Mouse (Mus musculus): ENCODE data around the gene Cchcr1. TPM values are rescaled to one million over a fixed set of nuclear protein-coding genes. Genes with fewer than 3 reads are reported as not detected.
"Not testable (repeated sequence)": the region's sequence is repeated elsewhere in the genome, so short reads cannot be mapped to it uniquely, and the experiment has no call there.

Cchcr1 gene
- 23.3 and 24.0 TPM in 2 replicates for polyA plus RNA-seq (2015; fragmentation: Nextera tagmentation; extraction: Ambion mirVana)

DNA sequence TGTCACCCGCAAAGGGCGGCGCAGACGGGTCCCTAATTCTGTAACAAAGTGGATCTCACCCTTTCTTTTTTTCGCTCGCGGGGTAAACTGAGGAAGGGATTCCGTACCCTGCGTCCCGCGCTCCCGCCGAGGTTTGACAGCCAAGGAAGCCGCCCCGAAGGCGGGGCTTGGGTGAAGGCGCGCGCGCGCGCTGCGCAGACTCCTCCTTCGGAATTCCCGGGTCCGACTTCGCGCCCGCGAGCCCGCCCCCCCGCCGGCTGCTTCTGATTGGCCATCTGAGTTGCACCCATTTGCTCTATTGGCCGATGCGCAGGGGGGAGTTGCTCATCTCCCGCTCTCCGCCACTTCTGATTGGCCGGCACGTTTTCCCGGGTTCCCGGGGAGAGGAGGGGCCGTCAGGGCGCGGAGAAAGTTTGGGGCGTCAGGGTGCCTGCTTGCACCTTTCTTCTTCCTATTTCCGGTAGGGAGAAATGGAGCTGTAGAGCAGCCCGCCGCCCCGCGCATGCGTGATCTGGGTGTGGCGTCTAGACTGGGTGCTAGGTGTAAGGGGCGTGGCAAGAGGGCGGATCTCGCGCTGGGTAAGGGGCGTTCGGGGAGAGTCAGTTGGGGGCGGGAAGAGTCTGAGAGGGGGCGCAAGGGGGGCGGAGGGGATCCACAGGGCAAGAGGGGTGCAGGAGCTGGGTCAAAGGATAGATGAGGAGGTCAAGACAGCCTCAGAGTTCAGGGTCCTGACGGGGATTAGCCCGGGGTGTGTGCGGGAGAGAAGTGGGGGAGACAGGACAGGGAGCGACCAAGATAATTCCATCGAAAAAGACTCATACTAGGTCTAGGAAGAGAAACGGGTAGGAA, at the start of gene Cchcr1, which contains the start of gene Tcf19:
Gene Cchcr1, plus strand, starts transcription at position 449 of the 849 bp plus-strand sequence.
Gene Tcf19, minus strand, starts transcription at position 173 of the 849 bp plus-strand sequence.
- peak; percentile 98 for ATAC-seq (ENCODE audit: low read depth)
- peaks cover 4% of the 10 kb centered on the region for H3K36me3 ChIP-seq (ENCODE audit: control insufficient read depth, insufficient read depth, low read length)
- WGBS, result under 1% methylated on average over 64 of the region's 67 CpGs
- H3K27me3 ChIP-seq (ENCODE audit: control insufficient read depth, insufficient read depth, low read depth, low read length), result no peaks in the 10 kb centered on the region
- peak within 1 kb of the TSS; percentile 62 for H3K27ac ChIP-seq (ENCODE audit: low read length)
- no peaks in the 10 kb centered on the region for H3K9me3 ChIP-seq (ENCODE audit: control insufficient read depth, low read length)
- peak within 1 kb of the TSS; percentile 69 for H3K4me3 ChIP-seq (ENCODE audit: low read length)
- peak within 1 kb of the TSS; percentile 75 for H3K9ac ChIP-seq (ENCODE audit: low read length)
- H3K4me2 ChIP-seq (ENCODE audit: low read depth, low read length), result peak within 1 kb of the TSS; percentile 72
- peaks cover 29% of the 10 kb centered on the region for H3K4me1 ChIP-seq (replicated peaks; ENCODE audit: control insufficient read depth, insufficient read depth, low read length)

DNA sequence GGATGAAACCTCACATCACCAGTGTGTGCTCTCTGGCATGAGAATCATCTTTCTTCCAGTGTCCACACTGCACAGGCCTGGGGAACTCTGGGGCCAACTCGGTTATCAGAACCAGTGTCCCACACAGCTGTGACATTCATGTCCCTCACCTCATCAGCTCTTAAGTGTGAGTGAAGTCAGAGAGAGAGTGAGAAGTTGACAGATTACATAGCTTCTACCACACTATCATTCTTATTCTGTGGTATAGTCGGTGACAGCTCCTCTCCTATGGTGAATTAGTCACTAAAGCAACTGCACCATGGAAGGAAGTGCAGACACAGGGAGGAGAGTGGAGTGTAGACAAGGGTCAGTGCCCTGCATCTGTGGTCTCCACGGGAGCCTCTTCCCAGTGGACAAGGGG, 48.0 kb upstream of the Cchcr1 start:
- H3K9ac ChIP-seq (ENCODE audit: low read length); H3K4me2 ChIP-seq (ENCODE audit: low read depth, low read length); ATAC-seq (ENCODE audit: low read depth); H3K27ac ChIP-seq (ENCODE audit: low read length); H3K4me3 ChIP-seq (ENCODE audit: low read length); H3K9me3 ChIP-seq (ENCODE audit: control insufficient read depth, low read length); H3K36me3 ChIP-seq (ENCODE audit: control insufficient read depth, insufficient read depth, low read length): not testable (repeated sequence)
- Histone ChIP-seq H3K27me3 (ENCODE audit: control insufficient read depth, insufficient read depth, low read depth, low read length) (peaks cover 17% of the 10 kb centered on the region), H3K4me1 (replicated peaks; ENCODE audit: control insufficient read depth, insufficient read depth, low read length) (peaks cover 11% of the 10 kb centered on the region; the same call in 1 of the 2 replicates)
- 33% methylated on average over 3 of the region's 3 CpGs for WGBS

DNA sequence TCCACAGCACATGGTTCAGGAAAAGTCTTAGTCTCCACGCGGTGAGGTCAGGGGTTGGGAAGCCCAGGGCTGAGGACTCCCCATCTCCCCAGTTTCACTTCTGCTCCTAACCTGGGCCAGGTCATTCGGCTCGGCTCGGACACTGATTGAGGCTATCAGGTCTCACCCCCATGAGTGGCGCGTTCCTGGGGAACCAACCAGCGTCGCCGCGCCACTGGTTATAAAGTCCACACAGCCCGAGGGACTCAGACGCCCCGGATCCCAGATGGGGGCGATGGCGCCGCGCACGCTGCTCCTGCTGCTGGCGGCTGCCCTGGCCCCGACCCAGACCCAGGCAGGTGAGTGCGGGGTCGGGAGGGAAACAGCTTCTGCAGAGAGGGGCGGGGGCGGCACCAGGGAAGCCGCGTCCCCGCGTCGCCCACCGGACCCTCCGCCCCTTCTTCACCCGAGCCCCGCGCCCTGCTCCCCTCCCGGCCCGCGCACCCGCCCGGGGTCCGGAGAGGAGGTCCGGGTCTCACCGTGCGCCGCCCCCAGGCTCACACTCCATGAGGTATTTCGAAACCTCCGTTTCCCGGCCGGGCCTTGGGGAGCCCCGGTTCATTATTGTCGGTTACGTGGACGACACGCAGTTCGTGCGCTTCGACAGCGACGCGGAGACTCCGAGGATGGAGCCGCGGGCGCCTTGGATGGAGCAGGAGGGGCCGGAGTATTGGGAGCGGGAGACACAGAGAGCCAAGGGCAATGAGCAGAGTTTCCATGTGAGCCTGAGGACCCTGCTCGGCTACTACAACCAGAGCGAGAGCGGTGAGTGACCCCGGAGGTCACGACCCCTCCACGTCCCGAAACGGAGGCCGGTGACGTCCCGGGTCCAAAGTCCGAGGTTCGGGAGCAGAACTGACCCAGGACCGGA, 46.8 kb upstream of the Cchcr1 start, which contains the start of gene H2-Q10:
Gene H2-Q10, plus strand, starts transcription at position 248 of the 910 bp plus-strand sequence.
- Histone ChIP-seq H3K9ac (ENCODE audit: low read length) (peak within 1 kb of the TSS; percentile 54), H3K27ac (ENCODE audit: low read length) (no peak within 1 kb of the TSS), H3K9me3 (ENCODE audit: control insufficient read depth, low read length) (no peaks in the 10 kb centered on the region), H3K4me2 (ENCODE audit: low read depth, low read length) (peak within 1 kb of the TSS; percentile 92), H3K36me3 (ENCODE audit: control insufficient read depth, insufficient read depth, low read length) (no peaks in the 10 kb centered on the region), H3K4me3 (ENCODE audit: low read length) (peak within 1 kb of the TSS; percentile 52), H3K4me1 (replicated peaks; ENCODE audit: control insufficient read depth, insufficient read depth, low read length) (peaks cover 11% of the 10 kb centered on the region; the same call in 1 of the 2 replicates), H3K27me3 (ENCODE audit: control insufficient read depth, insufficient read depth, low read depth, low read length) (peaks cover 17% of the 10 kb centered on the region)
- WGBS, result under 1% methylated on average over 80 of the region's 80 CpGs
- ATAC-seq (ENCODE audit: low read depth), result 0 out of 2 replicates have a peak, but pooled peaks have one; percentile 28

DNA sequence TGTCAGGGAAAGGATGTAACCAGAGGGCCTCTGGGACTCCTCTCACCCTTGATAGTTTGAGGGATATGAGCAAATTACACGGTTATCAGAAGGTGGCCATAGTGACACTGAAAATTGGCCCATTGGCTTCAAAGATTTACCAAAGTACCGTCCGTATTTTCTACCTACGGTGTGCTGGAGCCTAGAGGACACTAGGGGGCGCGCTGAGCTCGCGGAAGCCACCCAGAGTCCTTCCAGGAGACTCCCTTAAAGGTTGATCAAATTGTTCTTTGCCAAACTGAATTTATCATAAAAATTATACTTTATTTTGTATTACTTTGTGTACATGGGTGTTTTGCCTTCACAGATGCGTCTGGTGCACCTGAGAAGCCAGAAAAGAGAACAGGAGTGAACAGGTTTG, 32.8 kb upstream of the Cchcr1 start:
- Histone ChIP-seq H3K27me3 (ENCODE audit: control insufficient read depth, insufficient read depth, low read depth, low read length) (no peaks in the 10 kb centered on the region), H3K4me1 (replicated peaks; ENCODE audit: control insufficient read depth, insufficient read depth, low read length) (no peaks in the 10 kb centered on the region), H3K9ac (ENCODE audit: low read length) (no peak overlapping the region), H3K9me3 (ENCODE audit: control insufficient read depth, low read length) (no peaks in the 10 kb centered on the region), H3K36me3 (ENCODE audit: control insufficient read depth, insufficient read depth, low read length) (no peaks in the 10 kb centered on the region), H3K4me2 (ENCODE audit: low read depth, low read length) (no peak overlapping the region), H3K4me3 (ENCODE audit: low read length) (no peak overlapping the region), H3K27ac (ENCODE audit: low read length) (no peak overlapping the region)
- ATAC-seq (ENCODE audit: low read depth), result no peak; the same call in 1 of the 2 replicates
- under 1% methylated on average over 9 of the region's 9 CpGs for WGBS

DNA sequence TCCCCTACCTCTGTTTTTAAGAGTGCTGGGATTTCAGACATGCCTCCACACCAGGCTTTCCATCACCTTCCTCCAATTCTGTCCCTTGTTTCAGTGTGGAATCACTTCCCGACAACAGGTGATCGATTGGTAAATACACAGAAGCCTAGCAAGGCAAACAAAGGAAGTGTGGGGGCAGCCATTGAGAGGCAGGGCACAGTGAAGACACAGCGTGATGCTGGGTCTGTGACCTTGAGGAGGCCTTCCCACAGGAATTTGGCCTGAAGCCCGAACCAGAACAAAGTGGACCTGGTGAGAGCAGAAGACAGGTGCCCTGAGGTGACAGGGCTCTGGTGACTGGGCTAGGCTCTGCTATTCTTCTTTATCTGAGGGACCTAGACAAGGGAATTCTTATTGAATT, 31.2 kb upstream of the Cchcr1 start:
- Histone ChIP-seq H3K9me3 (ENCODE audit: control insufficient read depth, low read length) (no peaks in the 10 kb centered on the region), H3K4me3 (ENCODE audit: low read length) (no peak overlapping the region), H3K4me2 (ENCODE audit: low read depth, low read length) (no peak overlapping the region), H3K9ac (ENCODE audit: low read length) (no peak overlapping the region), H3K27ac (ENCODE audit: low read length) (no peak overlapping the region), H3K27me3 (ENCODE audit: control insufficient read depth, insufficient read depth, low read depth, low read length) (no peaks in the 10 kb centered on the region), H3K4me1 (replicated peaks; ENCODE audit: control insufficient read depth, insufficient read depth, low read length) (no peaks in the 10 kb centered on the region), H3K36me3 (ENCODE audit: control insufficient read depth, insufficient read depth, low read length) (no peaks in the 10 kb centered on the region)
- ATAC-seq (ENCODE audit: low read depth), result no peak
- 13% methylated on average over 4 of the region's 4 CpGs for WGBS

DNA sequence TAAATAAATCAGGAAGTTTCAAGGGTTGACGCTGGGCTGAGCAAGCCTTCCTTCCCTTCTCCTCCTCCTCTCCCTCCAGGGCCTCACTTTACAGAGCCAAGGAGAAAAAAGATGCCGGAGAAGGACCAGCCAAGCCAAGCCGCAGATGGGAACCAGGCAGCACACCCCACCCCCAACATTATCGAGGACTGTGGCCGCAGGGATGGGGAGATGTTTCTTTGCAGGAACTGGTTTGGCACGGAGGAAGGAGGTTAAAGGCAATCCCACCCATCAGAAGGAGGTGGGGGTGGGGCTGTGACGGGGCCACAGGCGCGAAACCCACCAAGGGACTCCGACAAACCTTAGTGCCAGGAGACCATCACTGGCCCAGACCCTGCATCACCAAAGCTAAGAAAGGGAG, 30.2 kb upstream of the Cchcr1 start:
- 30% methylated on average over 10 of the region's 10 CpGs for WGBS

DNA sequence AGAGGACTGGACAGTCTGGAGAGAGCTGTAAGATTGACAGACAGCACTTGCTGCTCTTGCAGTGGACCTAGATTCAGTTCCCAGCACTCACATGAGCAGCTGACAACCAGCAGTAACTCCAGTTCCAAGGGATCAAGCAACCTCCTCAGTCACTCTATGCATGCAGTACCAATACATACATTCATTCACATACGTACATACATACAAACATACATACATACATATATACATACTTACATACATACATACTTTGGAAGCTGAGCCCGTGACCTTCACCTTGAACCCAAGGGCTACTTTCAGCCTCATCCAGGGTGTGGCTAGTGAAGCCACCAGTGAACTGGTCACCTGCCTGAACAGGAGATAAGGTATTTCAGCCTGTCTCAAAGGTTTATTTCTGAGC, 28.9 kb upstream of the Cchcr1 start:
- Histone ChIP-seq H3K27ac (ENCODE audit: low read length) (no peak overlapping the region), H3K27me3 (ENCODE audit: control insufficient read depth, insufficient read depth, low read depth, low read length) (no peaks in the 10 kb centered on the region), H3K4me2 (ENCODE audit: low read depth, low read length) (no peak overlapping the region), H3K4me1 (replicated peaks; ENCODE audit: control insufficient read depth, insufficient read depth, low read length) (no peaks in the 10 kb centered on the region), H3K9ac (ENCODE audit: low read length) (no peak overlapping the region), H3K36me3 (ENCODE audit: control insufficient read depth, insufficient read depth, low read length) (no peaks in the 10 kb centered on the region), H3K9me3 (ENCODE audit: control insufficient read depth, low read length) (no peaks in the 10 kb centered on the region), H3K4me3 (ENCODE audit: low read length) (no peak overlapping the region)
- no peak for ATAC-seq (ENCODE audit: low read depth)
- WGBS, result 95% methylated on average over 2 of the region's 2 CpGs

More for the DNA sequence above, 30.2 kb upstream of the Cchcr1 start:
- Histone ChIP-seq H3K36me3 (ENCODE audit: control insufficient read depth, insufficient read depth, low read length) (no peaks in the 10 kb centered on the region), H3K27me3 (ENCODE audit: control insufficient read depth, insufficient read depth, low read depth, low read length) (no peaks in the 10 kb centered on the region), H3K4me2 (ENCODE audit: low read depth, low read length) (no peak overlapping the region), H3K4me1 (replicated peaks; ENCODE audit: control insufficient read depth, insufficient read depth, low read length) (no peaks in the 10 kb centered on the region), H3K9me3 (ENCODE audit: control insufficient read depth, low read length) (no peaks in the 10 kb centered on the region), H3K27ac (ENCODE audit: low read length) (no peak overlapping the region), H3K4me3 (ENCODE audit: low read length) (no peak overlapping the region), H3K9ac (ENCODE audit: low read length) (no peak overlapping the region)
- ATAC-seq (ENCODE audit: low read depth), result no peak

DNA sequence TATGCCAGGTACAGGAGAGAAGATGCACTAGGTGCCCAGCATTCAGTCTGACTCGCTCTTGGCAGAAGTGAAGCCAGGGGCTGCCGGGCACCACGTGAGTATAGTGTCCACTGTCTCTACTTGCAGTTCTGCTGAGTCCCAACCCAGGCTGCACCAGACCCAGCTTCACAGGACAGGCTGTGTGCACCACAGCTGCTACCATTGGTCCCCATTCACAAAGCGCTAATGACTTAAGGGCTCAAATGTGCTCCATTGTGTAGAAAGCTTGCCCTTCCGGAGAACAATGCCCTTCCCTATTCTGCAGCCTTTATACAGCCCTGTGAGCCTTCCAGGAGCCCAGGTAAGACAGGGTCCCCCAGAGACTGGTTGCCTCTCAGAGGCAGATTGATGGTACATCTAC, 26.6 kb upstream of the Cchcr1 start:
- Histone ChIP-seq H3K9ac (ENCODE audit: low read length) (no peak overlapping the region), H3K4me1 (replicated peaks; ENCODE audit: control insufficient read depth, insufficient read depth, low read length) (no peaks in the 10 kb centered on the region), H3K4me2 (ENCODE audit: low read depth, low read length) (no peak overlapping the region), H3K27ac (ENCODE audit: low read length) (no peak overlapping the region), H3K4me3 (ENCODE audit: low read length) (no peak overlapping the region), H3K36me3 (ENCODE audit: control insufficient read depth, insufficient read depth, low read length) (no peaks in the 10 kb centered on the region), H3K9me3 (ENCODE audit: control insufficient read depth, low read length) (no peaks in the 10 kb centered on the region), H3K27me3 (ENCODE audit: control insufficient read depth, insufficient read depth, low read depth, low read length) (no peaks in the 10 kb centered on the region)
- ATAC-seq (ENCODE audit: low read depth), result no peak
- 69% methylated on average over 5 of the region's 5 CpGs for WGBS

DNA sequence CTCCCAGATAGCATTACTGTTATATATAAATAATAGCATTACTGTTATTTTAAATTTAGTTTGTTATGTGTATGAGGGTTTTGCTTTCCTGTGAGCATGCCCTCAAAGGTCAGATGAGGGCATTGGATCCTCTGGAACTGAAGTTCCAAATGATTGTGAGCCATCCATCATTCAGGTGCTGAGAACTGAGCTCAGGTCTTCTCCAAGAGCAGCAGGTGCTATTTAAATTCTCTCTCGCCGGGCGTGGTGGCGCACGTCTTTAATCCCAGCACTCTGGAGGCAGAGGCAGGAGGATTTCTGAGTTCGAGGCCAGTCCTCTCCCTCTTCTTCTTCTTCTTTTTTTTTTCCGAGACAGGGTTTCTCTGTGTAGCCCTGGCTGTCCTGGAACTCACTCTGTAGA, 19.8 kb upstream of the Cchcr1 start:
- Histone ChIP-seq H3K9ac (ENCODE audit: low read length) (no peak overlapping the region), H3K27me3 (ENCODE audit: control insufficient read depth, insufficient read depth, low read depth, low read length) (no peaks in the 10 kb centered on the region), H3K4me1 (replicated peaks; ENCODE audit: control insufficient read depth, insufficient read depth, low read length) (no peaks in the 10 kb centered on the region), H3K36me3 (ENCODE audit: control insufficient read depth, insufficient read depth, low read length) (no peaks in the 10 kb centered on the region), H3K9me3 (ENCODE audit: control insufficient read depth, low read length) (no peaks in the 10 kb centered on the region), H3K27ac (ENCODE audit: low read length) (no peak overlapping the region), H3K4me3 (ENCODE audit: low read length) (no peak overlapping the region), H3K4me2 (ENCODE audit: low read depth, low read length) (no peak overlapping the region)
- ATAC-seq (ENCODE audit: low read depth), result no peak
- whole genome bisulfite sequencing, result 84% methylated on average over 7 of the region's 7 CpGs
